Mouse (Mus musculus) adrenal gland, postnatal 4 days (tissue): Measurements from ENCODE around the gene Tdgf1. TPM values are rescaled to one million over a fixed set of nuclear protein-coding genes. Genes with fewer than 3 reads are reported as not detected.

ENCODE experiments used
- microRNA-seq: library from miRNA; unstranded; fragments of <30 nt; microRNA quantifications from one replicate; pipeline ENCODE4 v1.2.0, GENCODE M21; 2021
- total RNA-seq, 2 experiments: library from RNA; stranded (reverse); gene quantifications; 2 replicates each; pipeline ENCODE4 v1.2.3; 2021

Gene Tdgf1
- total RNA-seq, 2 experiments from 2014 or later, result 0.17 TPM; not detected in 1

Small RNA genes lying within 50 kb of the gene (microRNA-seq; reads per million reads assigned to microRNA genes)
- not detected for gene Gm24269

Other genes with a start within 250 kb of the Tdgf1 start
- 1 to 10 TPM; 2.9 to 9.8 TPM for gene Myl3, start 204.3 kb downstream of the Tdgf1 start, total RNA-seq
- gene Pth1r, start 199.0 kb downstream of the Tdgf1 start, total RNA-seq, result 10 to 100 TPM; 18.0 to 37.9 TPM
- gene Prss42, start 148.0 kb downstream of the Tdgf1 start, total RNA-seq, result not detected
- gene Prss44, start 132.2 kb downstream of the Tdgf1 start, total RNA-seq, result not detected
- gene Prss43, start 119.5 kb downstream of the Tdgf1 start, total RNA-seq, result not detected
- gene Prss45, start 111.6 kb downstream of the Tdgf1 start, total RNA-seq, result not detected
- gene Prss46, start 101.7 kb downstream of the Tdgf1 start, total RNA-seq, result not detected
- gene Prss50, start 88.2 kb downstream of the Tdgf1 start, total RNA-seq, result under 1 TPM in 1 of 2 experiments, not detected in 1; 0.34 TPM
- gene Als2cl, start 66.3 kb downstream of the Tdgf1 start, total RNA-seq, result 10 to 100 TPM; 22.0 to 22.5 TPM
- gene Tmie, start 66.0 kb downstream of the Tdgf1 start, total RNA-seq, result 1 to 10 TPM; 1.9 to 3.5 TPM
- gene Fam240a, start 29.3 kb downstream of the Tdgf1 start, total RNA-seq, result not detected
- 1 to 10 TPM; 3.8 to 3.9 TPM for gene Lrrc2, start 5.4 kb upstream of the Tdgf1 start, total RNA-seq
- 1 to 10 TPM; 2.1 to 7.6 TPM for gene Rtp3, start 44.4 kb upstream of the Tdgf1 start, total RNA-seq
- gene Ltf, start 73.1 kb upstream of the Tdgf1 start, total RNA-seq, result 10 to 100 TPM; 17.6 to 44.5 TPM
- gene Ccrl2, start 111.4 kb upstream of the Tdgf1 start, total RNA-seq, result 1 to 10 TPM; 4.3 to 4.8 TPM
- 10 to 100 TPM; 55.1 to 55.9 TPM for gene Lrrfip2, start 171.4 kb upstream of the Tdgf1 start, total RNA-seq